Mouse (Mus musculus): ENCODE results near the gene Artn. TPM values are rescaled to one million over a fixed set of nuclear protein-coding genes. Genes with fewer than 3 reads are reported as not detected.

Gene Artn
- total and polyA plus RNA-seq, 2 experiments from 2014 or later = 0.59 to 1.0 TPM

DNA sequence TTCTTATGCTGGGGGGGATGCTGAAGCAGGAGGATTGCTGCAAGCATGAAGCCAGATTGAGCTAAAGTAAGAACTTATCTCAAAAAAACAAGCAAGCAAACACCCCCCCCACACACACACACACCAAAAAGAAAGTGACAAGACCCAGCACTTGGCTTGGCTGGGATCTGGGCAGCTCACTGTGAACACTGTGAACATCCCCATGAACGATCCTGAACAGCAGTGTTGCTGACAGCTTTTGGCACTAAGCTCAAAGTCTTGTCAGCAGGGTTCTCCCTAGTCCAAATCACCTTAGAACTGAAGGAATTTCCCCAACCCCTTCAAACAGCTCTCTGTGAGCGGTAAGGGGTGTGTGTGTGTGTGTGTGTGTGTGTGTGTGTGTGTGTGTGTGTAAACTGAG, 6.1 kb downstream of the Artn start:
- Histone ChIP-seq H3K4me2 (ENCODE audit: low read depth, low read length) (no peak overlapping the region), H3K36me3 (ENCODE audit: insufficient read depth, low read length) (no peaks in the 10 kb centered on the region), H3K4me1 (ENCODE audit: insufficient read depth, low read length) (peaks cover 10% of the 10 kb centered on the region; the same call in 1 of the 2 replicates), H3K9me3 (ENCODE audit: low read length) (no peaks in the 10 kb centered on the region), H3K27ac (no peak overlapping the region), H3K27me3 (ENCODE audit: insufficient read depth, low read length) (0 out of 2 replicates have a peak, but pooled peaks cover 3% of the 10 kb centered on the region), H3K9ac (replicated peaks; ENCODE audit: low read length) (no peak overlapping the region), H3K4me3 (ENCODE audit: low read length) (no peak overlapping the region)
- TF ChIP-seq CTCF (IDR thresholded peaks at IDR 0.05; ENCODE audit: low read depth) = no peak
- no peak for ATAC-seq
- DNase-seq (ENCODE audit: low spot score) = no peak
- WGBS = 25% methylated on average over 2 of the region's 2 CpGs

DNA sequence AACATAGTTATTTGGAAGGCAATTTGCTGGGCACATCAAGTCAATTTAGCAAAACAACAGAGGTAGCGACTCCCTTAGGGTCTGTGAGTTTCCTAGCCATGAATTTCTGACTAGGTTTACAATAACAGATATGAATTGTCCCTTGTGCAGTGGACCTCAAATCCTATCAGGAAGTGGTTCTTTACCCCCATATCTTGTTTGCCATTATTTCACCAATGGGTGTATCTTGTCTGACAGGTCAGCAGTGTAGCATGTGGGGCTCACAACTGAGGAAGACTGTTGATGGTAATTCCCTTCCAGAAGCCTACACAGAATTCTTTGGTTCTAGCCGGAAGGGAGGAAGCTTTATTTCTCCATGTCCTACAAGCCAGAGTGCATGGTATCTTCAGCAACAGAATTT, 8.2 kb downstream of the Artn start:
- no peak overlapping the region for H3K27ac ChIP-seq
- 0 out of 2 replicates have a peak, but pooled peaks cover 1% of the 10 kb centered on the region for H3K4me1 ChIP-seq (ENCODE audit: insufficient read depth, low read length)
- no peaks in the 10 kb centered on the region for H3K36me3 ChIP-seq (ENCODE audit: insufficient read depth, low read length)
- no peak overlapping the region for H3K9ac ChIP-seq (replicated peaks; ENCODE audit: low read length)
- no peak overlapping the region for H3K4me2 ChIP-seq (ENCODE audit: low read depth, low read length)
- no peaks in the 10 kb centered on the region for H3K27me3 ChIP-seq (ENCODE audit: insufficient read depth, low read length)
- no peak for TF ChIP-seq CTCF (IDR thresholded peaks at IDR 0.05; ENCODE audit: low read depth)
- no peak overlapping the region for H3K4me3 ChIP-seq (ENCODE audit: low read length)
- no peaks in the 10 kb centered on the region for H3K9me3 ChIP-seq (ENCODE audit: low read length)
- DNase-seq (ENCODE audit: low spot score) (no peak), ATAC-seq (no peak)
- 86% methylated on average over 2 of the region's 2 CpGs for WGBS

DNA sequence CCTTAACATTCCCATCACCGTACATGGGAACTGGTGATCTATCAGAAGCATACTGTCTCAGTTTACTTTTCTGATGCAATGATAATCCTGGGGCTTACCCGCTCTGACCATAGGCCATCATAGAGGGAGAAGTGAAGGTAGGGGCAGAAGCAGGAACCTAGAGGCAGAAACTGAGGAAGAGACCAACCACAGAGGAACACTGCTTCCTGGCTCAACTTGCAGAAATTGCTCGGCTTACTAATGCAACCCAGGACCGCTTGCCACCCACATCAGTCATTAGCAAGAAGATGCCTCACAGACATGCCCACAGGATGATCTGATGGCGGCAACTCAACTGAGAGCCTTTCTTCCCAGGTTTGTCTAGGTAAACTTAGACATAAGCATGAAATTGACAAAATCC, 10.8 kb downstream of the Artn start:
- no peaks in the 10 kb centered on the region for H3K9me3 ChIP-seq (ENCODE audit: low read length)
- WGBS = 77% methylated on average over 5 of the region's 5 CpGs
- H3K9ac ChIP-seq (replicated peaks; ENCODE audit: low read length) = no peak overlapping the region
- ATAC-seq = no peak
- no peaks in the 10 kb centered on the region for H3K36me3 ChIP-seq (ENCODE audit: insufficient read depth, low read length)
- no peak overlapping the region for H3K27ac ChIP-seq
- no peak for TF ChIP-seq CTCF (IDR thresholded peaks at IDR 0.05; ENCODE audit: low read depth)
- no peak overlapping the region for H3K4me2 ChIP-seq (ENCODE audit: low read depth, low read length)
- DNase-seq (ENCODE audit: low spot score) = no peak
- no peaks in the 10 kb centered on the region for H3K27me3 ChIP-seq (ENCODE audit: insufficient read depth, low read length)
- H3K4me1 ChIP-seq (ENCODE audit: insufficient read depth, low read length) = peaks cover 7% of the 10 kb centered on the region; the same call in 1 of the 2 replicates
- no peak overlapping the region for H3K4me3 ChIP-seq (ENCODE audit: low read length)

DNA sequence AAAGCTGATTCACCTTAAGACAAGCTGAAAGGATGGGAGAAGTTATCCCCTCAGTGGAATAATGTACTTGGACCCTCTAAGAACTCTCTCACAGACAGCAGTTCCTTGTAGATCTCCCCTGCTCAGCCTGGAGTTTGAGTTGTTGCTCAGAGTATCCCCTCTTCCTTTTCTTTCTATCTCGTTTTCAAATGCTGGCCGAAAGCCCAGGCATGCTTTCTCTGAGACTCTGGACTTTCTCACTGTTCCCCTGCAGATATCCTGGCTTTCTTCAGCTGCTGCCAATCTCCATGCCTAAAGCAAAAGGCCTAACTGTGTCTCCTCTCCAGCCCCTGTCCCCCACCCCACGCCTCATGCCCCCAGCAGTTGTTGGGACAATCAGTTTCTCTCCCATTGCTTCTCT, 11.3 kb downstream of the Artn start:
- no peak overlapping the region for H3K4me3 ChIP-seq (ENCODE audit: low read length)
- no peak for DNase-seq (ENCODE audit: low spot score)
- H3K36me3 ChIP-seq (ENCODE audit: insufficient read depth, low read length) = no peaks in the 10 kb centered on the region
- H3K27ac ChIP-seq = no peak overlapping the region
- H3K9ac ChIP-seq (replicated peaks; ENCODE audit: low read length) = no peak overlapping the region
- H3K9me3 ChIP-seq (ENCODE audit: low read length) = no peaks in the 10 kb centered on the region
- ATAC-seq = no peak
- H3K27me3 ChIP-seq (ENCODE audit: insufficient read depth, low read length) = no peaks in the 10 kb centered on the region
- peaks cover 12% of the 10 kb centered on the region for H3K4me1 ChIP-seq (ENCODE audit: insufficient read depth, low read length)
- TF ChIP-seq CTCF (IDR thresholded peaks at IDR 0.05; ENCODE audit: low read depth) = no peak
- H3K4me2 ChIP-seq (ENCODE audit: low read depth, low read length) = no peak overlapping the region
- WGBS = 38% methylated on average over 3 of the region's 3 CpGs

DNA sequence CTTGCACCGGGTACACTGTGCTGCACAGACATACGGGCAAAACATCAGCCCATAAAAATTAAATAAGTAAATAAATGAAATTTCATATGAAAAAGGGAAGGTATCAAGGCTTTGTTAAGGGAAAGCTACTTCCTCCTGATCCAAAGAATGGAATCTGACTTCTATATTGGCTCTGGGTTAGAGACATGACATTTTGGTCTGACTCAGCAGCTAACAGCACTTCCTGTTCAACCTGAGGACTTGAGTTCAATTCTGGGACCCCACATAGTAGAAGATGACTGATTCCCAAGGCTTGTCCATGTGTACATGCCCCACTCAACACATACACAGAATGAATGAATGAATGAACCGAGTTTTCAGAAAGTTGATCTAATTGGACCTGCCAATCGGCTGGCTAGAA, 11.7 kb downstream of the Artn start:
- H3K9ac ChIP-seq (replicated peaks; ENCODE audit: low read length) = no peak overlapping the region
- H3K4me2 ChIP-seq (ENCODE audit: low read depth, low read length) = no peak overlapping the region
- DNase-seq (ENCODE audit: low spot score) (no peak), ATAC-seq (no peak)
- no peaks in the 10 kb centered on the region for H3K36me3 ChIP-seq (ENCODE audit: insufficient read depth, low read length)
- no peak overlapping the region for H3K27ac ChIP-seq
- H3K9me3 ChIP-seq (ENCODE audit: low read length) = no peaks in the 10 kb centered on the region
- no peak overlapping the region for H3K4me3 ChIP-seq (ENCODE audit: low read length)
- H3K4me1 ChIP-seq (ENCODE audit: insufficient read depth, low read length) = peaks cover 17% of the 10 kb centered on the region
- TF ChIP-seq CTCF (IDR thresholded peaks at IDR 0.05; ENCODE audit: low read depth) = no peak
- no peaks in the 10 kb centered on the region for H3K27me3 ChIP-seq (ENCODE audit: insufficient read depth, low read length)
- 93% methylated on average over 4 of the region's 4 CpGs for WGBS

DNA sequence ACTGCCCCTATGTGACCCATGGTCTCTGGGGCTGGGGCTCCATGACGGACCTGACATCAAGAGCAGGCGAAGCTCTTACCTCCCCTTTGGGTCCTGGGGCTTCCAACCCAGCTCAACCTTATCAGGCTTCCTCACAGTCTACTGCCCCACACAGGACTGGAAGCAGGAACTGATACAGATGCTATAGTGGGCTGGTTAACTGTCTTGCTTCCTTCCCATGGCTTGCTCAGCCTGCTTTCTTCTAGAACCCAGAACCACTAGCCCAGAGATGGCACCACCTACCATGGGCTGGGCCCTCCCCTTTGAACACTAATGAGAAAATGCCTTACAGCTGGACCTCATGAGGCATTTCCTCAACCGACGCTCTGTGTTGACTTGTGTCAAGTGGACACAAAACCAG, 12.2 kb downstream of the Artn start:
- 97% methylated on average over 4 of the region's 4 CpGs for WGBS
- ATAC-seq = no peak
- no peak for TF ChIP-seq CTCF (IDR thresholded peaks at IDR 0.05; ENCODE audit: low read depth)

DNA sequence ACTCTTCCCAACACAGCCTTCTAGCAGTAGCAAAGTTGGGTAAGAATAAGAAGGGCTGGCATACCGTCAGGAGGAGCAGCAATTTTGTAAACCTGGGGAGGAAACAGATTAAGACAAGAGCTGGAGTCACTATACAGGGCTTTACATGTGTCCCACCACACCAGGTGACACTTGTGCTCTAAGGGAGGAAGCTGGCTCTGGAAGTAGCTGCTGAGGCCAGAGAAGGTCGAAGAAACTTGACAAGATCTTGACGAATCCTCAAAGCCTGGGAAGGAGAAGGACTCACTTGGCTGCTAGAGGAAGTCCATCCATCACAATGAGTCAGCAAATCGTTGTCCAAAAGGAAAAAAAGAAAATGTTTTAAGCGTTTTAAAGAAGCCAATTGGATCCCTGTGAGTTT, 13.2 kb downstream of the Artn start:
- TF ChIP-seq CTCF (IDR thresholded peaks at IDR 0.05; ENCODE audit: low read depth) = no peak

More for the DNA sequence above, 12.2 kb downstream of the Artn start:
- Histone ChIP-seq H3K4me3 (ENCODE audit: low read length) (no peak overlapping the region), H3K9ac (replicated peaks; ENCODE audit: low read length) (no peak overlapping the region), H3K4me1 (ENCODE audit: insufficient read depth, low read length) (peaks cover 21% of the 10 kb centered on the region), H3K36me3 (ENCODE audit: insufficient read depth, low read length) (no peaks in the 10 kb centered on the region), H3K4me2 (ENCODE audit: low read depth, low read length) (no peak overlapping the region), H3K27me3 (ENCODE audit: insufficient read depth, low read length) (no peaks in the 10 kb centered on the region), H3K9me3 (ENCODE audit: low read length) (no peaks in the 10 kb centered on the region), H3K27ac (no peak overlapping the region)
- no peak for DNase-seq (ENCODE audit: low spot score)

More for the DNA sequence above, 13.2 kb downstream of the Artn start:
- 83% methylated on average over 5 of the region's 5 CpGs for WGBS
- ATAC-seq = no peak
- H3K9me3 ChIP-seq (ENCODE audit: low read length) = no peaks in the 10 kb centered on the region
- H3K36me3 ChIP-seq (ENCODE audit: insufficient read depth, low read length) = no peaks in the 10 kb centered on the region
- no peak overlapping the region for H3K4me3 ChIP-seq (ENCODE audit: low read length)
- no peak overlapping the region for H3K4me2 ChIP-seq (ENCODE audit: low read depth, low read length)
- DNase-seq (ENCODE audit: low spot score) = no peak
- peaks cover 29% of the 10 kb centered on the region for H3K4me1 ChIP-seq (ENCODE audit: insufficient read depth, low read length)
- no peak overlapping the region for H3K9ac ChIP-seq (replicated peaks; ENCODE audit: low read length)
- H3K27ac ChIP-seq = no peak overlapping the region
- no peaks in the 10 kb centered on the region for H3K27me3 ChIP-seq (ENCODE audit: insufficient read depth, low read length)

All from hindbrain, postnatal 0 days (tissue).